Mouse (Mus musculus) stomach, embryonic 14.5 days (tissue): ENCODE results near the gene Nsmce3. TPM values are rescaled to one million over a fixed set of nuclear protein-coding genes. Genes with fewer than 3 reads are reported as not detected.

Experiments
- ATAC-seq: fragments of 200-750 bp; cut with Nextera tagmentation; 2 replicates; pipeline ENCODE4 v1.8.0; 2017; ENCODE audit warnings: low read depth, moderate TSS enrichment; ENCODE audit not compliant: insufficient number of reproducible peaks, insufficient read depth, low FRiP score
- H3K27ac ChIP-seq: fragments of 300-500 bp; sonication (generic); 2 replicates; pipeline ENCODE4 v1.5.1; 2014; ENCODE audit warnings: mild to moderate bottlenecking, low read length, moderate library complexity, mixed read lengths
- H3K27me3 ChIP-seq: fragments of 300-500 bp; sonication (generic); 2 replicates; pipeline ENCODE4 v1.6.1; 2014; ENCODE audit warnings: low read length, control low read depth, mixed read lengths; ENCODE audit not compliant: control insufficient read depth, insufficient read depth
- H3K36me3 ChIP-seq: fragments of 300-500 bp; sonication (generic); 2 replicates; pipeline ENCODE4 v1.6.1; 2014; ENCODE audit warnings: mild to moderate bottlenecking, control low read depth, low read length, moderate library complexity, mixed read lengths; ENCODE audit not compliant: control insufficient read depth, insufficient read depth
- H3K4me1 ChIP-seq: fragments of 300-500 bp; sonication (generic); 2 replicates; pipeline ENCODE4 v1.6.1; 2014; ENCODE audit warnings: low read length, control low read depth, mixed read lengths; ENCODE audit not compliant: control insufficient read depth, insufficient read depth
- H3K4me2 ChIP-seq: fragments of 300-500 bp; sonication (generic); replicated peaks from 2 replicates; pipeline ENCODE4 v1.6.1; 2014; ENCODE audit warnings: low read depth, low read length, control low read depth
- H3K4me3 ChIP-seq: fragments of 300-500 bp; sonication (generic); 2 replicates; pipeline ENCODE4 v1.5.1; 2014; ENCODE audit warnings: low read depth, low read length, control low read depth
- H3K9ac ChIP-seq: fragments of 300-500 bp; sonication (generic); replicated peaks from 2 replicates; pipeline ENCODE4 v1.6.1; 2014; ENCODE audit warnings: low read depth, mild to moderate bottlenecking, control low read depth, low read length, moderate library complexity, mixed read lengths
- H3K9me3 ChIP-seq: fragments of 300-500 bp; sonication (generic); 2 replicates; pipeline ENCODE4 v1.6.1; 2016; ENCODE audit warnings: low read depth, low read length, control low read depth; ENCODE audit not compliant: control insufficient read depth
- WGBS: fragments of 180-500 bp; shearing (Covaris S2); extraction: QIAGEN DNeasy Blood & Tissue Kit; methylation state at CpG from one replicate; pipeline ENCODE4 v1.1.7; 2014; 5-methylcytosine and 5-hydroxymethylcytosine counted together
- polyA plus RNA-seq: library from polyadenylated mRNA; unstranded; fragments of >200 nt; fragmentation: Nextera tagmentation; extraction: Ambion mirVana; gene quantifications from 2 replicates; pipeline ENCODE4 v1.2.1, GENCODE M21; 2014

The Nsmce3 gene
- polyA plus RNA-seq, 1 experiment from 2014 or later, result 12.8 TPM

GRCm38 (mm10) chr7:64855389-64855927, 17.3 kb downstream of the Nsmce3 start:
- H3K27me3 ChIP-seq, result no peaks in the 10 kb centered on the region
- 83% methylated on average over 5 of the region's 10 CpGs for WGBS
- ATAC-seq, result 0 out of 2 replicates have a peak, but pooled peaks have one; percentile 33
- no peak overlapping the region for H3K4me2 ChIP-seq
- H3K36me3 ChIP-seq, result no peaks in the 10 kb centered on the region
- H3K9me3 ChIP-seq, result no peaks in the 10 kb centered on the region
- H3K4me3 ChIP-seq, result no peak overlapping the region
- H3K27ac ChIP-seq, result no peak overlapping the region
- no peaks in the 10 kb centered on the region for H3K4me1 ChIP-seq
- H3K9ac ChIP-seq, result no peak overlapping the region

GRCm38 (mm10) chr7:64850791-64851190, 22.0 kb downstream of the Nsmce3 start:
- no peak for ATAC-seq
- Histone ChIP-seq H3K27me3 (no peaks in the 10 kb centered on the region), H3K36me3 (no peaks in the 10 kb centered on the region), H3K4me1 (no peaks in the 10 kb centered on the region), H3K4me2 (no peak overlapping the region), H3K27ac (no peak overlapping the region), H3K4me3 (no peak overlapping the region), H3K9me3 (no peaks in the 10 kb centered on the region), H3K9ac (no peak overlapping the region)
- WGBS, result 19% methylated on average over 3 of the region's 3 CpGs

GRCm38 (mm10) chr7:64847366-64847899, 25.4 kb downstream of the Nsmce3 start:
- no peak overlapping the region for H3K4me3 ChIP-seq
- no peaks in the 10 kb centered on the region for H3K4me1 ChIP-seq
- WGBS, result 73% methylated on average over 5 of the region's 5 CpGs
- no peaks in the 10 kb centered on the region for H3K9me3 ChIP-seq
- H3K27me3 ChIP-seq, result no peaks in the 10 kb centered on the region
- H3K9ac ChIP-seq, result no peak overlapping the region
- no peaks in the 10 kb centered on the region for H3K36me3 ChIP-seq
- ATAC-seq, result no peak
- no peak overlapping the region for H3K27ac ChIP-seq
- no peak overlapping the region for H3K4me2 ChIP-seq

- ATAC-seq, result no peak
- Histone ChIP-seq H3K4me1 (no peaks in the 10 kb centered on the region), H3K27me3 (no peaks in the 10 kb centered on the region), H3K9ac (no peak overlapping the region), H3K4me3 (no peak overlapping the region), H3K4me2 (no peak overlapping the region), H3K27ac (no peak overlapping the region), H3K36me3 (no peaks in the 10 kb centered on the region), H3K9me3 (no peaks in the 10 kb centered on the region)
- WGBS, result 82% methylated on average over 3 of the region's 3 CpGs
Observed at GRCm38 (mm10) chr7:64846061-64846460, 26.7 kb downstream of the Nsmce3 start.

- WGBS, result 80% methylated on average over 10 of the region's 10 CpGs
- Histone ChIP-seq H3K4me2 (no peak overlapping the region), H3K27ac (no peak overlapping the region), H3K9me3 (no peaks in the 10 kb centered on the region), H3K36me3 (no peaks in the 10 kb centered on the region), H3K9ac (no peak overlapping the region), H3K4me1 (0 out of 2 replicates have a peak, but pooled peaks cover 6% of the 10 kb centered on the region), H3K4me3 (no peak overlapping the region), H3K27me3 (no peaks in the 10 kb centered on the region)
- no peak for ATAC-seq
Observed at GRCm38 (mm10) chr7:64840946-64841659, 31.7 kb downstream of the Nsmce3 start.

GRCm38 (mm10) chr7:64840576-64840895, 32.3 kb downstream of the Nsmce3 start:
- Histone ChIP-seq H3K4me2 (0 out of 2 replicates have a peak overlapping the region, but pooled peaks have one; percentile 59), H3K27ac (no peak overlapping the region), H3K4me1 (0 out of 2 replicates have a peak, but pooled peaks cover 6% of the 10 kb centered on the region), H3K36me3 (no peaks in the 10 kb centered on the region), H3K9ac (no peak overlapping the region), H3K4me3 (no peak overlapping the region), H3K27me3 (no peaks in the 10 kb centered on the region), H3K9me3 (no peaks in the 10 kb centered on the region)
- no peak for ATAC-seq
- WGBS, result 80% methylated on average over 1 of the region's 1 CpGs

- Histone ChIP-seq H3K27me3 (no peaks in the 10 kb centered on the region), H3K4me3 (peak overlapping the region; percentile 18), H3K36me3 (no peaks in the 10 kb centered on the region), H3K9ac (no peak overlapping the region), H3K9me3 (no peaks in the 10 kb centered on the region), H3K27ac (no peak overlapping the region), H3K4me1 (0 out of 2 replicates have a peak, but pooled peaks cover 6% of the 10 kb centered on the region), H3K4me2 (peak overlapping the region; percentile 59)
- WGBS, result 2% methylated on average over 21 of the region's 21 CpGs
- ATAC-seq, result peak; percentile 90
Observed at GRCm38 (mm10) chr7:64839801-64840575, 32.8 kb downstream of the Nsmce3 start.

GRCm38 (mm10) chr7:64839281-64839680, 33.5 kb downstream of the Nsmce3 start:
- H3K36me3 ChIP-seq, result no peaks in the 10 kb centered on the region
- peak overlapping the region; percentile 59; the same call in 1 of the 2 replicates for H3K4me2 ChIP-seq
- H3K27me3 ChIP-seq, result no peaks in the 10 kb centered on the region
- no peaks in the 10 kb centered on the region for H3K9me3 ChIP-seq
- no peak overlapping the region for H3K27ac ChIP-seq
- H3K4me3 ChIP-seq, result no peak overlapping the region
- 48% methylated on average over 2 of the region's 2 CpGs for WGBS
- 0 out of 2 replicates have a peak, but pooled peaks have one; percentile 4 for ATAC-seq
- H3K9ac ChIP-seq, result no peak overlapping the region
- H3K4me1 ChIP-seq, result 0 out of 2 replicates have a peak, but pooled peaks cover 6% of the 10 kb centered on the region
